Mouse (Mus musculus) heart, adult 9 months (tissue): ENCODE measurements around the gene Stx7.
"Not testable (repeated sequence)": the region's sequence is repeated elsewhere in the genome, so short reads cannot be mapped to it uniquely, and the experiment has no call there.

Source experiments
- DNase-seq, 2 experiments: peaks; one replicate each; pipeline ENCODE4 v3.0.0; 2022; ENCODE audit warnings: low spot score in 2 of 2

Stx7 gene

GRCm38 (mm10) chr10:24149135-24149781, at the start of gene Stx7:
Stx7 (plus strand) TSS chr10:24149302.
- DNase-seq = peak; percentile 94 to 96

GRCm38 (mm10) chr10:24101812-24102211, 47.3 kb upstream of the Stx7 start, which contains the start of gene Taar8c:
Taar8c (minus strand) TSS chr10:24101912.
- not testable (repeated sequence) for DNase-seq

GRCm38 (mm10) chr10:24103299-24103698, 45.8 kb upstream of the Stx7 start:
- DNase-seq = not testable (repeated sequence)

- no peak for DNase-seq
Observed at GRCm38 (mm10) chr10:24107747-24108146, 41.4 kb upstream of the Stx7 start.

- DNase-seq = no peak
Observed at GRCm38 (mm10) chr10:24108236-24108635, 40.9 kb upstream of the Stx7 start.

GRCm38 (mm10) chr10:24109434-24109833, 39.7 kb upstream of the Stx7 start, which contains the start of gene Taar9:
Taar9 (minus strand) TSS chr10:24109534.
- not testable (repeated sequence) for DNase-seq

GRCm38 (mm10) chr10:24111116-24111778, 37.9 kb upstream of the Stx7 start:
- DNase-seq = peak in 1 of 2 experiments; percentile 14

- peak; percentile 53 to 67 for DNase-seq
Observed at GRCm38 (mm10) chr10:24131451-24132262, 17.4 kb upstream of the Stx7 start.

- no peak for DNase-seq
Observed at GRCm38 (mm10) chr10:24132273-24132672, 16.8 kb upstream of the Stx7 start.

- no peak for DNase-seq
Observed at GRCm38 (mm10) chr10:24133132-24133531, 16.0 kb upstream of the Stx7 start.

- no peak for DNase-seq
Observed at GRCm38 (mm10) chr10:24134071-24134645, 14.9 kb upstream of the Stx7 start.

GRCm38 (mm10) chr10:24138623-24139261, 10.4 kb upstream of the Stx7 start:
- no peak for DNase-seq

GRCm38 (mm10) chr10:24142735-24143134, 6.4 kb upstream of the Stx7 start:
- DNase-seq = no peak

GRCm38 (mm10) chr10:24150086-24150485, 984 bp downstream of the Stx7 start:
- DNase-seq = no peak

- DNase-seq = no peak
Observed at GRCm38 (mm10) chr10:24158470-24159254, 9.6 kb downstream of the Stx7 start.

- DNase-seq = no peak
Observed at GRCm38 (mm10) chr10:24159575-24159974, 10.5 kb downstream of the Stx7 start.

- no peak for DNase-seq
Observed at GRCm38 (mm10) chr10:24160349-24160748, 11.2 kb downstream of the Stx7 start.

- no peak for DNase-seq
Observed at GRCm38 (mm10) chr10:24164137-24164908, 15.2 kb downstream of the Stx7 start.

GRCm38 (mm10) chr10:24164909-24165304, 15.8 kb downstream of the Stx7 start:
- no peak for DNase-seq

GRCm38 (mm10) chr10:24165526-24166055, 16.5 kb downstream of the Stx7 start:
- DNase-seq = no peak
